Mouse (Mus musculus): ENCODE measurements around the gene Cyp3a13.
"Not testable (repeated sequence)": the region's sequence is repeated elsewhere in the genome, so short reads cannot be mapped to it uniquely, and the experiment has no call there.

The Cyp3a13 gene

DNA sequence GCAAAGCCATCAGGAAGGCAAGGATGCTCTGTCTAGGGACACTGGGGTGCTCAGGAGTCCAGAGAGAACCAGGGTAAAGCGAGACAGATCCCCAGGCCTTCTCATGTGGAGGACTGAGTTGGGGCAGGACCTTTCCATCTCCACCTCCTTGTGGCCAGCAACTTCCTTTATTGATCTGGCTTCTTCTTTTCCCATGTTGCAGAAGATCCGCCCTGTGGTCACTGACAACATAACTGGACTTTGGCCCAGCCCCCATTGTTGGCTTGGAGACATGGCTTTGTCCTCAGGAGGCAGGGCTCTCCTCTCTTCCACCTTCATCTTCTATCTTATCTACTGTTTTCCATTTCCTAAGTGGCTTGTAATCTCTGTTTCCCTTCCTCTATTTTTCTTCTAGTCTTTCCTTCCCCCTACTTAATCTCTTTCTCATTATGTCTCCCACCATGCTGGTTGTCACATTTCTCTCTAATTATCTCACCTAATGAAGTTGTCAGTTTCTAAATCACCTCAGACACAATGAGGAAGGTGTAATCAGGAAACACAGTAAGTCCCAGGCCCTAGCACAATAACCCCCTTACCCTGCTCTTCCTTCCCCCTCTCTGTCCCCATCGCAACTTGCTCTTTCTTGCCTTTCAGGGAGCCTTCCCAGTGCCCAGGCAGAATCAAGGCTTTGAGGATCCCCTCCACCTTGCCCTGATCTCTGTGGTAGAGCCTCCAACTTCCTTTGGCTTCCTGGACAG lies 49.6 kb downstream of the Cyp3a13 start, which contains the start of gene Pilrb2:
Gene Pilrb2 (minus strand): TSS at position 172 of the 737 bp plus-strand sequence.
- not testable (repeated sequence) for DNase-seq (ENCODE audit: low spot score)

DNA sequence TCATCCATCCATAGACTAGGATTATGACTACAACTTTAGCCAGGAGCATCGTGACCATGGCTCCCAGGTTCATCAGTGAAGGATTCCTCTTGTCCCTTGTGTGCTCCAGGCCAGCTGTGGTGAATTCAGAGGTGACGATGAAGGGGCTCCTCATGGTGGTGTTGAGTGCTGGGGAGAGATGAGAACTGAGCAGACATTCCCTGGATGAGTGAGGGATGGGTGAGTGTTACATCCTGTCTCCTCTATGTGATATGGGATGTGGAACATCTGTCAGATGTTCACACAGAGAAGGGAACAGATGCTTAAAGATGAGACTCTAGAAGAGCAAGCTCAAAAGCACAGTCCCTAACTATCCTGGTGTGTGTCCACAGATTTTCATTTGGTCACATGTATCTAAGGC lies 52.8 kb downstream of the Cyp3a13 start:
- not testable (repeated sequence) for DNase-seq (ENCODE audit: low spot score)

DNA sequence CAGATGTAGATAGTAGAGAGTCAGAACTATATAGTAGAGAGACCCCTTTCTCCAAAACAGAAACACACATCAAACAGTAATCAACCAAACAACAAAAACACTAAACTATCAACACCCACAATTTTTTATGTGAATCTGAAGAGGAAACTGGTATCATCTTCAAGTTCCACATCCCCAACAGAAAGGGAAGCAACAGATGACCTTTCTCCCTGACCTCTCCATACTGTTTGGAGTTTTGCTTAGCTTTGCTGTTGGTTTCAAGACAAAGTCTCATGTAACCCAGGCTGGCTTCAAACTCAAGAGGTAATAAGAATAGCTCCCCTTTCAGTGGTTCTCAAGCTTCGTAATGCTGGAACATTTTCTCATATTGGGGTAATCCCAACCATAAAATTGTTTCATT lies 57.4 kb downstream of the Cyp3a13 start:
- DNase-seq (ENCODE audit: low spot score): not testable (repeated sequence)

DNA sequence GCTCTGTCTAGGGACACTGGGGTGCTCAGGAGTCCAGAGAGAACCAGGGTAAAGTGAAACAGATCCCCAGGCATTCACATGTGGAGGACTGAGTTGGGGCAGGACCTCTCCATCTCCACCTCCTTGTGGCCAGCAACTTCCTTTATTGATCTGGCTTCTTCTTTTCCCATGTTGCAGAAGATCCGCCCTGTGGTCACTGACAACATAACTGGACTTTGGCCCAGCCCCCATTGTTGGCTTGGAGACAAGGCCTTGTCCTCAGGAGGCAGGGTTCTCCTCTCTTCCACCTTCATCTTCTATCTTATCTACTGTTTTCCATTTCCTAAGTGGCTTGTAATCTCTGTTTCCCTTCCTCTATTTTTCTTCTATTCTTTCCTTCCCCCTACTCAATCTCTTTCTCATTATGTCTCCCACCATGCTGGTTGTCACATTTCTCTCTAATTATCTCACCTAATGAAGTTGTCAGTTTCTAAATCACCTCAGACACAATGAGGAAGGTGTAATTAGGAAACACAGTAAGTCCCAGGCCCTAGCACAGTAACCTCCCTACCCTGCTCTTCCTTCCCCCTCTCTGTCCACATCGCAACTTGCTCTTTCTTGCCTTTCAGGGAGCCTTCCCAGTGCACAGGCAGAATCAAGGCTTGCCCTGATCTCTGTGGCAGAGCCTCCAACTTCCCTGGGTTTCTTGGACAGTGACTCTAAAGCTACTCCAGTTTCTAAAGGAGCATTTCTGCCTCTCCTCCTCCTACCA lies 63.3 kb downstream of the Cyp3a13 start, which contains the start of gene Pilrb1:
Gene Pilrb1 (minus strand): TSS at position 147 of the 751 bp plus-strand sequence.
- DNase-seq (ENCODE audit: low spot score): not testable (repeated sequence)

DNA sequence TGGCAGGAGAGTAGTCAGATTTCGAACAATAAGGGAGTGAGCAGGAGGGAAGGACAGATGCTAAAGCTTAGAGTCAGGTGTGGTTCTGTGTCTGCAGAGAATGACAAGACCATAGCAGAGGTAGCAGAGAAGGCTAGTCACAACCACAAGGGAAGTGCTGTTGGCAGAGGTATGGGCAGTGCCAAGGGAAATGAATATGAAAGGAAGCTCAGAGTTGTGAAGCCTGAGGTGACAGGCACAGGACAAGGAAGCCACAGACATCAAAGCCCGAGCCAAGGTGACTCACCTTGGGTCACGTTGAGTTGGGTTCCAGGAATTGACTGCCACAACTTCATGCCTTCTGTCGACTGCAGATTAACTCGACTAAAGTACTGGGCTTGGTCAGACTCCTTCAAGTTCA lies 64.5 kb downstream of the Cyp3a13 start:
- DNase-seq (ENCODE audit: low spot score): not testable (repeated sequence)

DNA sequence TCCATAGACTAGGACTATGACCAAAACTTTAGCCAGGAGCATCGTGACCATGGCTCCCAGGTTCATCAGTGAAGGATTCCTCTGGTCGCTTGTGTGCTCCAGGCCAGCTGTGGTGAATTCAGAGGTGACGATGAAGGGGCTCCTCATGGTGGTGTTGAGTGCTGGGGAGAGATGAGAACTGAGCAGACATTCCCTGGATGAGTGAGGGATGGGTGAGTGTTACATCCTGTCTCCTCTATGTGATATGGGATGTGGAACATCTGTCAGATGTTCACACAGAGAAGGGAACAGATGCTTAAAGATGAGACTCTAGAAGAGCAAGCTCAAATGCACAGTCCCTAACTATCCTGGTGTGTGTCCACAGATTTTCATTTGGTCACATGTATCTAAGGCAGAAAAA lies 66.5 kb downstream of the Cyp3a13 start:
- DNase-seq (ENCODE audit: low spot score): not testable (repeated sequence)

DNA sequence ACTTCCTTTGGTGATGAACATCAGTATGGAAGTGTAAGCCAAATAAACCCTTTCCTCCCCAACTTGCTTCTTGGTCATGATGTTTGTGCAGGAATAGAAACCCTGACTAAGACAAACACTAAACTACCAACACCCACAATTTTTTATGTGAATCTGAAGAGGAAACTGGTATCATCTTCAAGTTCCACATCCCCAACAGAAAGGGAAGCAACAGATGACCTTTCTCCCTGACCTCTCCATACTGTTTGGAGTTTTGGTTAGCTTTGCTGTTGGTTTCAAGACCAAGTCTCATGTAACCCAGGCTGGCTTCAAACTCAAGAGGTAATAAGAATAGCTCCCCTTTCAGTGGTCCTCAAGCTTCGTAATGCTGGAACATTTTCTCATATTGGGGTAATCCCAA lies 71.1 kb downstream of the Cyp3a13 start:
- DNase-seq (ENCODE audit: low spot score): not testable (repeated sequence)
